Mouse (Mus musculus): ENCODE data around the gene Rtn1. TPM values are rescaled to one million over a fixed set of nuclear protein-coding genes. Genes with fewer than 3 reads are reported as not detected.

Gene Rtn1
- 0.47 and 0.61 TPM in 2 replicates for total RNA-seq (2017)

- ATAC-seq (ENCODE audit: extremely low read depth, insufficient number of reproducible peaks, low FRiP score, poor library complexity, severe bottlenecking): no peak
These were observed at the start of gene Rtn1 for GRCm38 (mm10) chr12:72408954-72409353. Gene Rtn1 (minus strand): TSS chr12:72409054.

- ATAC-seq (ENCODE audit: extremely low read depth, insufficient number of reproducible peaks, low FRiP score, poor library complexity, severe bottlenecking): no peak
These were observed 45.1 kb upstream of the Rtn1 start for GRCm38 (mm10) chr12:72453941-72454340.

GRCm38 (mm10) chr12:72441839-72442576 lies 33.2 kb upstream of the Rtn1 start, which contains the start of gene Lrrc9:
Gene Lrrc9 (plus strand): TSS chr12:72441866.
- ATAC-seq (ENCODE audit: extremely low read depth, insufficient number of reproducible peaks, low FRiP score, poor library complexity, severe bottlenecking): no peak

- ATAC-seq (ENCODE audit: extremely low read depth, insufficient number of reproducible peaks, low FRiP score, poor library complexity, severe bottlenecking): no peak
These were observed 30.2 kb upstream of the Rtn1 start for GRCm38 (mm10) chr12:72438961-72439480.

GRCm38 (mm10) chr12:72437676-72438341 lies 29.0 kb upstream of the Rtn1 start:
- no peak for ATAC-seq (ENCODE audit: extremely low read depth, insufficient number of reproducible peaks, low FRiP score, poor library complexity, severe bottlenecking)

GRCm38 (mm10) chr12:72433241-72433865 lies 24.5 kb upstream of the Rtn1 start:
- ATAC-seq (ENCODE audit: extremely low read depth, insufficient number of reproducible peaks, low FRiP score, poor library complexity, severe bottlenecking): no peak

GRCm38 (mm10) chr12:72432209-72432608 lies 23.4 kb upstream of the Rtn1 start:
- ATAC-seq (ENCODE audit: extremely low read depth, insufficient number of reproducible peaks, low FRiP score, poor library complexity, severe bottlenecking): no peak

- peak; percentile 51; the same call in 1 of the 2 replicates for ATAC-seq (ENCODE audit: extremely low read depth, insufficient number of reproducible peaks, low FRiP score, poor library complexity, severe bottlenecking)
These were observed 18.9 kb upstream of the Rtn1 start for GRCm38 (mm10) chr12:72427722-72428126.

- ATAC-seq (ENCODE audit: extremely low read depth, insufficient number of reproducible peaks, low FRiP score, poor library complexity, severe bottlenecking): no peak
These were observed 13.8 kb upstream of the Rtn1 start for GRCm38 (mm10) chr12:72422681-72423080.

GRCm38 (mm10) chr12:72417762-72418161 lies 8.9 kb upstream of the Rtn1 start:
- 0 out of 2 replicates have a peak, but pooled peaks have one; percentile 26 for ATAC-seq (ENCODE audit: extremely low read depth, insufficient number of reproducible peaks, low FRiP score, poor library complexity, severe bottlenecking)

- no peak for ATAC-seq (ENCODE audit: extremely low read depth, insufficient number of reproducible peaks, low FRiP score, poor library complexity, severe bottlenecking)
These were observed 553 bp downstream of the Rtn1 start for GRCm38 (mm10) chr12:72408111-72408891.

GRCm38 (mm10) chr12:72407721-72408110 lies 1.1 kb downstream of the Rtn1 start:
- 0 out of 2 replicates have a peak, but pooled peaks have one; percentile 3 for ATAC-seq (ENCODE audit: extremely low read depth, insufficient number of reproducible peaks, low FRiP score, poor library complexity, severe bottlenecking)

- ATAC-seq (ENCODE audit: extremely low read depth, insufficient number of reproducible peaks, low FRiP score, poor library complexity, severe bottlenecking): no peak
These were observed 1.7 kb downstream of the Rtn1 start for GRCm38 (mm10) chr12:72407146-72407545.

- ATAC-seq (ENCODE audit: extremely low read depth, insufficient number of reproducible peaks, low FRiP score, poor library complexity, severe bottlenecking): no peak
These were observed 3.8 kb downstream of the Rtn1 start for GRCm38 (mm10) chr12:72405031-72405430.

- ATAC-seq (ENCODE audit: extremely low read depth, insufficient number of reproducible peaks, low FRiP score, poor library complexity, severe bottlenecking): no peak
These were observed 15.6 kb downstream of the Rtn1 start for GRCm38 (mm10) chr12:72393046-72393805.

GRCm38 (mm10) chr12:72390346-72390745 lies 18.5 kb downstream of the Rtn1 start:
- no peak for ATAC-seq (ENCODE audit: extremely low read depth, insufficient number of reproducible peaks, low FRiP score, poor library complexity, severe bottlenecking)

- ATAC-seq (ENCODE audit: extremely low read depth, insufficient number of reproducible peaks, low FRiP score, poor library complexity, severe bottlenecking): no peak
These were observed 19.3 kb downstream of the Rtn1 start for GRCm38 (mm10) chr12:72389377-72390103.

GRCm38 (mm10) chr12:72388835-72389234 lies 20.0 kb downstream of the Rtn1 start:
- no peak for ATAC-seq (ENCODE audit: extremely low read depth, insufficient number of reproducible peaks, low FRiP score, poor library complexity, severe bottlenecking)

Data from neutrophil, adult 5-6 weeks (primary cell).